13 mouse cellular contexts compared by ENCODE assay signal in genomic region chr10:56099126-56099525, GRCm38 (mm10).
"Had no signal": no experiment of that assay in that cellular context is flagged by ENCODE, and none has a peak within 500 bp of the region (broad histone marks: within the 10 kb centered on the region; RNA-seq: fewer than 3 reads in every experiment).

No protein-coding gene starts in this region.

- H3K27me3 ChIP-seq: megakaryocyte, embryonic 14.5 days; midbrain, embryonic 13.5 days; midbrain, embryonic 15.5 days; neural tube, embryonic 12.5 days; stomach, embryonic 15.5 days had no signal

- H3K4me2 ChIP-seq: lung, embryonic 14.5 days; midbrain, embryonic 11.5 days; midbrain, embryonic 13.5 days; midbrain, embryonic 15.5 days; neural tube, embryonic 12.5 days; stomach, embryonic 15.5 days had no signal

- H3K4me1 ChIP-seq: megakaryocyte, embryonic 14.5 days; midbrain, embryonic 13.5 days; midbrain, embryonic 15.5 days; neural tube, embryonic 12.5 days; stomach, embryonic 15.5 days had no signal

- H3K9ac ChIP-seq: liver, embryonic 14.5 days; lung, embryonic 14.5 days; midbrain, embryonic 13.5 days; midbrain, embryonic 15.5 days; neural tube, embryonic 12.5 days; stomach, embryonic 15.5 days had no signal

- H3K4me3 ChIP-seq: megakaryocyte, embryonic 14.5 days; midbrain, embryonic 13.5 days; midbrain, embryonic 15.5 days; neural tube, embryonic 12.5 days; stomach, embryonic 15.5 days had no signal

- H3K9me3 ChIP-seq: megakaryocyte, embryonic 14.5 days; midbrain, embryonic 13.5 days; midbrain, embryonic 15.5 days; neural tube, embryonic 12.5 days; stomach, embryonic 15.5 days had no signal

- H3K36me3 ChIP-seq: midbrain, embryonic 13.5 days; midbrain, embryonic 15.5 days; neural tube, embryonic 12.5 days; stomach, embryonic 15.5 days had no signal

- DNase-seq: lung, embryonic 14.5 days; right cerebral cortex, postnatal 14 days; thymus, adult 2 months; thymus, postnatal 25 days; thymus, postnatal 4 days had no signal

- H3K27ac ChIP-seq: liver, embryonic 14.5 days; midbrain, embryonic 13.5 days; midbrain, embryonic 15.5 days; neural tube, embryonic 12.5 days; stomach, embryonic 15.5 days; stomach, postnatal 0 days had no signal

- ATAC-seq: midbrain, embryonic 13.5 days; midbrain, embryonic 15.5 days had no signal
